Mouse (Mus musculus): ENCODE data around the gene Fam19a5. TPM values are rescaled to one million over a fixed set of nuclear protein-coding genes. Genes with fewer than 3 reads are reported as not detected.

Gene Fam19a5
- polyA plus RNA-seq, 1 experiment from 2014 or later, result 0.58 TPM

DNA sequence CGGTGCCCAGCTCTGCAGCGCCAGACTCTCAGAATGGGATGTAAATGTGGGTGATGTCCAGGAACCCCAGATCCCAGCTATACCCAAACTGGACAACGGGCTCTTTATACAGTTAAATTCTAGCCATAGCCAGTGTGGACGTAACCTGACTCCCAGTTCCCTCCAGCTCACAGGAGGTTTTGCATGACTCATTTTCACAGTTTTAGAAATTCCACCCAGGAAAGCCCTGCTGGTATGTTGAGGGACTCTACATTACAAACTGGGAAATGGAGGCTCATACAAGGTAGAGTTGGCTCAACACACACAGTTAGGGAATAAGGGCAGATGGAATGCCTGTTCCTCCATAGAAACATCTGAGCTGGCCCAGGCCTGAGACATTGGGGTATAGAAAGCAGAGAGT lies 147.9 kb downstream of the Fam19a5 start:
- Histone ChIP-seq H3K27ac (ENCODE audit: low read depth, low read length) (no peak overlapping the region), H3K9me3 (ENCODE audit: control insufficient read depth, low read length) (no peaks in the 10 kb centered on the region), H3K4me1 (replicated peaks; ENCODE audit: control insufficient read depth, insufficient read depth, low read length) (no peaks in the 10 kb centered on the region), H3K4me3 (ENCODE audit: low read depth, low read length) (no peak overlapping the region), H3K36me3 (ENCODE audit: control insufficient read depth, insufficient read depth, low read length) (no peaks in the 10 kb centered on the region), H3K4me2 (no peak overlapping the region), H3K9ac (ENCODE audit: low read depth, low read length) (no peak overlapping the region), H3K27me3 (replicated peaks; ENCODE audit: control insufficient read depth, insufficient read depth, low read length) (no peaks in the 10 kb centered on the region)
- DNase-seq (ENCODE audit: low spot score) (no peak), ATAC-seq (replicated peaks; ENCODE audit: low FRiP score) (no peak)
- WGBS, result 82% methylated on average over 4 of the region's 4 CpGs

DNA sequence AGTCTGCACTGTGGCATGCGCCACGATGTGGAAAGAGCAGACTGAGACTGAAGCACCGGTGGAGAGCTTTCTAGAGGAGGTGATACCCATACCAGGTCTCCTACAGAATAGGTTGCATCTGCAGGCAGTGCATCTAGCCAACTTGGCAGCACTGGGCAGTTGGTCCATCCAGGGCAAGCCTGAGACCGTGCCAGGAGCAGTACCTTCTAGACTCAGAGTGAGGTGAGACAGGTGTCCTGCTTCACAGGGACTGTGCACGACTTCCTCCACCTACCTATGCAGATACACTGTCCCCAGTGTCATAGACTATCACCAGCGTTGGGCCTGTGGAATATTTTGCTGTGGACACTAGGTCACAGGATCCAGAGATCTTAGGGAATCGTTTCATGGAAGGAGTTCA lies 148.3 kb downstream of the Fam19a5 start:
- Histone ChIP-seq H3K27me3 (replicated peaks; ENCODE audit: control insufficient read depth, insufficient read depth, low read length) (no peaks in the 10 kb centered on the region), H3K4me2 (no peak overlapping the region), H3K4me3 (ENCODE audit: low read depth, low read length) (no peak overlapping the region), H3K27ac (ENCODE audit: low read depth, low read length) (no peak overlapping the region), H3K4me1 (replicated peaks; ENCODE audit: control insufficient read depth, insufficient read depth, low read length) (no peaks in the 10 kb centered on the region), H3K36me3 (ENCODE audit: control insufficient read depth, insufficient read depth, low read length) (no peaks in the 10 kb centered on the region), H3K9me3 (ENCODE audit: control insufficient read depth, low read length) (no peaks in the 10 kb centered on the region), H3K9ac (ENCODE audit: low read depth, low read length) (no peak overlapping the region)
- 83% methylated on average over 7 of the region's 7 CpGs for WGBS
- no peak for ATAC-seq (replicated peaks; ENCODE audit: low FRiP score)
- no peak for DNase-seq (ENCODE audit: low spot score)

DNA sequence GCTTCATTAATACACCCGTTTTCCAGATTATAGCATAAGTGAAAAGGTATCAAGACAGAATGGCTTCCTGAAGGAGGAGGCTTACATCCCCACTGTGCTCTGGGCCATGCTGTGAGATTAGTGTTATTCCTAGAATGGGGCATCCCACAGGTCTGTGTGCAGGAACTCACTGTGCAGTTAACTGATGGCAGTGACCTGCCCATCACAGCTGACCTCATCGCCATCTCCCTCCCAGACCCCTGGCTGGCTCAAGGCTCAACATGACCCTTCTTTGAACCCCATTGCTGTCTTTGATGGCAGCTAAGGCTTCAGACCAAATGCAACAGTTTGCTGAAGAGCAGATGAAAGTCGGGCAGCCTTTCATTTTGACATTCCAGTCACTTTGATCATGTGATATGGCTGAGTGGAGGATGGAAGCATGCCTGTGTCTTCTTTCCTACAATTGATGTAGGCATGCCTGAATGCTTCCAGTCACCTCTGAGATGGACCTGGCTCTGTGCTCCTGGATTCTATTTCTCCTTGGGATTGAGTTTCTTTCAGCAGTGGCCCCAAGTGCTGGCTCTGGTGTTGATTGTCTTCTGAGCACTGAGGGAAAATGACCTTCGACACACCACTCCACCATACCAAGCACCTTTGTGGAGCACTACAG lies 148.9 kb downstream of the Fam19a5 start:
- DNase-seq (ENCODE audit: low spot score), result no peak
- Histone ChIP-seq H3K4me1 (replicated peaks; ENCODE audit: control insufficient read depth, insufficient read depth, low read length) (no peaks in the 10 kb centered on the region), H3K4me3 (ENCODE audit: low read depth, low read length) (no peak overlapping the region), H3K27ac (ENCODE audit: low read depth, low read length) (no peak overlapping the region), H3K27me3 (replicated peaks; ENCODE audit: control insufficient read depth, insufficient read depth, low read length) (no peaks in the 10 kb centered on the region), H3K9me3 (ENCODE audit: control insufficient read depth, low read length) (no peaks in the 10 kb centered on the region), H3K36me3 (ENCODE audit: control insufficient read depth, insufficient read depth, low read length) (no peaks in the 10 kb centered on the region), H3K4me2 (no peak overlapping the region), H3K9ac (ENCODE audit: low read depth, low read length) (no peak overlapping the region)
- ATAC-seq (replicated peaks; ENCODE audit: low FRiP score), result no peak
- 69% methylated on average over 4 of the region's 4 CpGs for WGBS

DNA sequence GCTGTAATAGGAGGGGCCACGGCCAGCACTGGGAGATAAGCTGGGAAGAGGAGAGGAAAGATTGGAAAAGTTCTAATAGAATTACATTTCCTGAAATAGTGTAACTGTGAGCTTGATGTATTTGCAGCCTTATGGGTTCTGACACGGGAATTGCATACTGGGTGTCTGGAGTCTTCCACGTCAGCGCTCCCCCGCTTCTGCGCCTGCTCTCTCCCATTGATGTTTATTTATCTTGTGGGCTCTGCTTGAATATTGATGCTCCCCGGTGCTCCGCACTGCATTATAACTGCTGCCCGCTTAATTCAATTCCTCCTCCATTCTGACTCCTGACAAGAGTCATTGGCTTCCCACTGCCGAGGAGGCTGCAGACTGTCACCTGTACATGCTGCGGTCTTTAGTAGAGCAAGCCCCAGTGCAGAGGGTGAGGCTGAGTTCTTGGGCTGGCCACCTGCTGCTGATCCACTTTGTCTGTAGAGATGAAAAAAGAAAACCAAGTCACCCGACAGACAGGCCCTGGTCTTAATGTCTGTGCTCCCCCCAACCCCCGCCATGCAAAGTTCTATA lies 153.4 kb downstream of the Fam19a5 start:
- Histone ChIP-seq H3K27me3 (replicated peaks; ENCODE audit: control insufficient read depth, insufficient read depth, low read length) (no peaks in the 10 kb centered on the region), H3K27ac (ENCODE audit: low read depth, low read length) (no peak overlapping the region), H3K9ac (ENCODE audit: low read depth, low read length) (no peak overlapping the region), H3K4me2 (no peak overlapping the region), H3K9me3 (ENCODE audit: control insufficient read depth, low read length) (no peaks in the 10 kb centered on the region), H3K36me3 (ENCODE audit: control insufficient read depth, insufficient read depth, low read length) (no peaks in the 10 kb centered on the region), H3K4me1 (replicated peaks; ENCODE audit: control insufficient read depth, insufficient read depth, low read length) (no peaks in the 10 kb centered on the region), H3K4me3 (ENCODE audit: low read depth, low read length) (no peak overlapping the region)
- no peak for DNase-seq (ENCODE audit: low spot score)
- no peak for ATAC-seq (replicated peaks; ENCODE audit: low FRiP score)
- 78% methylated on average over 13 of the region's 13 CpGs for WGBS

DNA sequence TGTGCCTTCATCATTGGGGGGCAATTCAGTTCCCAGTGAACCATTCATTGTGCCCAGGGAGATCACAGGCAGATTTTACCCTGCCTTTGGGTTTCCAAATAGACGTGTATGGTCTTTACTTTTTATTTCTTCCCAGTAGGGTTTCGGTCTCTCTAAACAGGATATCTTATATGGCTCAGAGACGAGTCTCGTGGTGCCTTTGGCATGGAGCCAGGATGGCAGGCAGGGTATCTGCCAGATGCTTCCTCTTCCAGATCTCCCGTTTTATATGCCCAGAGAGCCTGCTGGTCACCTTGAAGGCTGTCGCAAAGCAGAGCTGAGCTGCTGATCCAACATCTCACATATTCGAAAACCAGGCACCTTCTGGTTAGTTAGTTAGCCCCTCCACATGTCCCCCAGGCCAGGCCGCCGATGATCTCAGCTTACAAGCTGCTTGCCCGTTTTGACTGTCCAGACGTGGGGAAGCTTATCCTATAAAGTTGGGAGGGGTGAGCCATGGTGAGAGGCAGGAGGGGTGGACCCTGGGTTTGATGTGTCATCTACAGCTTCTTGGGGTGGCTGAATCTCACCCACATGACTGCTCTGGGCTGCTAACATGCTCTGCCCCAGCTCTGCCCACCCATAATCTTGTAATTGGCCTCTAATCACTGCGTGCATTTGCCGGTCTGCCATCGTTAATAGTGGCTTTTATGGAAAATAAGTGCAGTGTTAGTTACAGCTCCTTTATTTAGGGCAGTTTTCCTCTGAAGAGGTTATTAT lies 154.6 kb downstream of the Fam19a5 start:
- ATAC-seq (replicated peaks; ENCODE audit: low FRiP score) (no peak), DNase-seq (ENCODE audit: low spot score) (no peak)
- Histone ChIP-seq H3K4me1 (replicated peaks; ENCODE audit: control insufficient read depth, insufficient read depth, low read length) (no peaks in the 10 kb centered on the region), H3K27ac (ENCODE audit: low read depth, low read length) (no peak overlapping the region), H3K9ac (ENCODE audit: low read depth, low read length) (no peak overlapping the region), H3K4me3 (ENCODE audit: low read depth, low read length) (no peak overlapping the region), H3K4me2 (no peak overlapping the region), H3K9me3 (ENCODE audit: control insufficient read depth, low read length) (no peaks in the 10 kb centered on the region), H3K36me3 (ENCODE audit: control insufficient read depth, insufficient read depth, low read length) (no peaks in the 10 kb centered on the region), H3K27me3 (replicated peaks; ENCODE audit: control insufficient read depth, insufficient read depth, low read length) (no peaks in the 10 kb centered on the region)
- 72% methylated on average over 14 of the region's 14 CpGs for WGBS

DNA sequence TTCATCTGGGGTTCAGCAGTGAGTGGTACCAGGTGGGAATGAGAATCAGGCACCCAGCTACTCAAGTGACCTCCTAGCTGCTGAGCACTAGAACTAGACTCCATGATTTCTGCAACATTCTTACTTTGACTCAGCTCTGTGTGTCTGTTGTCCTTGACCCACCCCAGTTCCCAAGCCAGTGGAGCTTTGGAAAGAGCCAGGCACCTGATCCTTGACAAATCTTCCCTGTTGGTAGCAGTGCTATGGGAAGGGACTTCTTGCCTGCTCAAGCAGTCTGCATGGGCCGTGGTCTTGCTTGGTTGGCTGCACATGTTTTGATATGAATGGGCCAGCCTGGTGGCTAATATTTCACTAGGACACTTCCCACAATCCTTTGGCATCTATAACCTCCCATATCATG lies 158.7 kb downstream of the Fam19a5 start:
- Histone ChIP-seq H3K27me3 (replicated peaks; ENCODE audit: control insufficient read depth, insufficient read depth, low read length) (no peaks in the 10 kb centered on the region), H3K4me1 (replicated peaks; ENCODE audit: control insufficient read depth, insufficient read depth, low read length) (no peaks in the 10 kb centered on the region), H3K9ac (ENCODE audit: low read depth, low read length) (no peak overlapping the region), H3K4me3 (ENCODE audit: low read depth, low read length) (no peak overlapping the region), H3K27ac (ENCODE audit: low read depth, low read length) (no peak overlapping the region), H3K4me2 (no peak overlapping the region), H3K36me3 (ENCODE audit: control insufficient read depth, insufficient read depth, low read length) (no peaks in the 10 kb centered on the region), H3K9me3 (ENCODE audit: control insufficient read depth, low read length) (no peaks in the 10 kb centered on the region)
- ATAC-seq (replicated peaks; ENCODE audit: low FRiP score), result no peak
- no peak for DNase-seq (ENCODE audit: low spot score)
- 80% methylated on average over 1 of the region's 1 CpGs for WGBS

DNA sequence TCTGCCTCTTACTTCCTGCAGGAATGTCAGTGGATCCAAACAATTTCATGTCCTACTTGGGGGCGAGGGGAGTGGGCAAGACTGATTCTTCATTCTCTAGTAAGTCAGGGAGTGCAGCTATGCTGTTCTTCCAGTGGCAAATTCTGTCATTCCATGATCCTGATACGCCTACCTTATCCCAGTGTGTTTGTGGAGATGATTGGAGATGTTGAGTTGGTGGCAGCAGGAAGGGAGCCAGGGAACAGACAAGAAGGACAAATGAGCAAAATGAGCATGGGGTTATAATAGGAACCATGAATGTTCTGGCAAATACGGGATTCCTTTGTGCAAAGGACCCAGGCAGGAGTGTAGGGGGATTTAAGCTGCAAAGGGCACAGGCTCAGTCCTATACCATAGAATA lies 159.2 kb downstream of the Fam19a5 start:
- no peak overlapping the region for H3K27ac ChIP-seq (ENCODE audit: low read depth, low read length)
- H3K9me3 ChIP-seq (ENCODE audit: control insufficient read depth, low read length), result no peaks in the 10 kb centered on the region
- no peak overlapping the region for H3K4me2 ChIP-seq
- no peaks in the 10 kb centered on the region for H3K36me3 ChIP-seq (ENCODE audit: control insufficient read depth, insufficient read depth, low read length)
- DNase-seq (ENCODE audit: low spot score), result no peak
- no peaks in the 10 kb centered on the region for H3K27me3 ChIP-seq (replicated peaks; ENCODE audit: control insufficient read depth, insufficient read depth, low read length)
- WGBS, result 67% methylated on average over 3 of the region's 3 CpGs
- ATAC-seq (replicated peaks; ENCODE audit: low FRiP score), result no peak
- no peak overlapping the region for H3K9ac ChIP-seq (ENCODE audit: low read depth, low read length)
- H3K4me3 ChIP-seq (ENCODE audit: low read depth, low read length), result no peak overlapping the region
- no peaks in the 10 kb centered on the region for H3K4me1 ChIP-seq (replicated peaks; ENCODE audit: control insufficient read depth, insufficient read depth, low read length)

DNA sequence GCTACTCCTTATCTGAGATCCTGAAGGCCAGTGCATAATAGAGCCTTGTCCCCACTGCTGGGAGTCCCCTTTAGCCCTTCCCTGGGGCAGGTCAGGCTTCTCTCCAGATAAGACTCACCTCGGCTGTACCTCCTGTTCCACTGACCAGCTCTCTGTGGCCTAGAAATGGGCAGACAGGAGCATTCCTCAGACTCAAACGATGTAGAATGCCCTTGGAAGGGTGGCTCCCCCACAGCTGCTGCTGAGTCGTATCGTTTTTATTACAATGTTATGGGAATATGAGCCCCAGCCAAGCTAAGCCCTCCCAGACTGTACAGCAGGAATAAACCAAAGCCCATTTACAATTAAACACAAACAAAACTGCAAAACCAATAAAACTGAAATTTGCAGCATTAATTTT lies 167.7 kb downstream of the Fam19a5 start:
- no peak for DNase-seq (ENCODE audit: low spot score)
- Histone ChIP-seq H3K4me3 (ENCODE audit: low read depth, low read length) (no peak overlapping the region), H3K4me2 (no peak overlapping the region), H3K4me1 (replicated peaks; ENCODE audit: control insufficient read depth, insufficient read depth, low read length) (no peaks in the 10 kb centered on the region), H3K9ac (ENCODE audit: low read depth, low read length) (no peak overlapping the region), H3K9me3 (ENCODE audit: control insufficient read depth, low read length) (no peaks in the 10 kb centered on the region), H3K36me3 (ENCODE audit: control insufficient read depth, insufficient read depth, low read length) (no peaks in the 10 kb centered on the region), H3K27ac (ENCODE audit: low read depth, low read length) (no peak overlapping the region), H3K27me3 (replicated peaks; ENCODE audit: control insufficient read depth, insufficient read depth, low read length) (no peaks in the 10 kb centered on the region)
- WGBS, result 70% methylated on average over 4 of the region's 4 CpGs
- ATAC-seq (replicated peaks; ENCODE audit: low FRiP score), result no peak

DNA sequence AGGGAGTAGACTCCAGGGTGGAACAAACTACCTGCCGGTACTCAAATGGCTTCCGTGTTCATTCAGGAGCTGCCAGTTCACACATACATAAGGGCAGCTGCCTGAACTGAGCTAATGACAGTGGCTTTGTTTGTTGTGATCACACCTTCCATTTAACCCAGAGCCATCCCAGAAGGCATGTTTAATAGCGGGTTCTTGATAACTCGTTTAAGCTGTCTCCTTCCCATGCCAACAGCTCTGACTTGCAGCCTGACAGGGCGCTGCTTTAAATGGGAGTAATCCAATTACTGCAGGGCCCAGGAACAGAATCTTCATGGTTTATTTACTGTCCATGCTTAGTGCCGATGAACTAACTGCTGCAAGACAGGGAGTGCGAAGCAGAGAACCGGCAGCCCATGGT lies 168.1 kb downstream of the Fam19a5 start:
- Histone ChIP-seq H3K27ac (ENCODE audit: low read depth, low read length) (no peak overlapping the region), H3K27me3 (replicated peaks; ENCODE audit: control insufficient read depth, insufficient read depth, low read length) (no peaks in the 10 kb centered on the region), H3K36me3 (ENCODE audit: control insufficient read depth, insufficient read depth, low read length) (no peaks in the 10 kb centered on the region), H3K4me2 (no peak overlapping the region), H3K9me3 (ENCODE audit: control insufficient read depth, low read length) (no peaks in the 10 kb centered on the region), H3K4me1 (replicated peaks; ENCODE audit: control insufficient read depth, insufficient read depth, low read length) (no peaks in the 10 kb centered on the region), H3K4me3 (ENCODE audit: low read depth, low read length) (no peak overlapping the region), H3K9ac (ENCODE audit: low read depth, low read length) (no peak overlapping the region)
- 80% methylated on average over 8 of the region's 8 CpGs for WGBS
- ATAC-seq (replicated peaks; ENCODE audit: low FRiP score) (no peak), DNase-seq (ENCODE audit: low spot score) (no peak)

Data from liver, embryonic 11.5 days (tissue).